Mouse (Mus musculus): ENCODE measurements around the gene Gm10318. TPM values are rescaled to one million over a fixed set of nuclear protein-coding genes. Genes with fewer than 3 reads are reported as not detected.

The Gm10318 gene
- polyA plus RNA-seq (2012; rRNA removed) = not detected in 2 replicates

DNA sequence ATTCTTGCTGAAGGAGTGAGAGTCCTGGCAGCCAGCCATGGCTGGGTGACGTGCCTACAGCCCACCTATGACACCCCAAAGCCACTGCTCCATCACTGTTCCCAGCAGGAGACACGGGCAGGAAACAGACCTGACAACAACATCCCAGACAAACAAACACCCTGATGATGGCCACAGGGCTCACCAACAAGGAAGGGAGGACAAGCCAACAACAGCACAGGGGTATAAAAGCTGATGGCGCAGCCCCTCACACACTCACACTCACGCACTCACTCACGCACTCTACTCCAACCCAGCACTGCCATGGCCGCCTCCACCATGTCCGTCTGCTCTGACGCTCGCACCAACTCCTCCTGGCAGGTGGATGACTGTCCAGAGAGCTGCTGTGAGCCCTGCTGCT is at the start of gene Gm10318:
Gene Gm10318, plus strand, starts transcription at position 301 of the 400 bp plus-strand sequence.
- Histone ChIP-seq H3K27me3 (ENCODE audit: control insufficient read depth, insufficient read depth, low read length) (no peaks in the 10 kb centered on the region), H3K4me1 (ENCODE audit: control insufficient read depth, insufficient read depth, low read length) (no peaks in the 10 kb centered on the region), H3K4me3 (ENCODE audit: control insufficient read depth, low read depth, low read length) (no peak within 1 kb of the TSS), H3K27ac (ENCODE audit: control insufficient read depth, insufficient read depth, low read depth, low read length) (no peak within 1 kb of the TSS), H3K36me3 (ENCODE audit: control insufficient read depth, insufficient read depth, low read length) (no peaks in the 10 kb centered on the region)
- TF ChIP-seq POLR2A (IDR thresholded peaks at IDR 0.05; ENCODE audit: control insufficient read depth, low read depth, low read length) = no peak
- no peak for TF ChIP-seq CTCF (IDR thresholded peaks at IDR 0.05; ENCODE audit: control insufficient read depth, insufficient read depth, insufficient replicate concordance, low read depth, low read length)

DNA sequence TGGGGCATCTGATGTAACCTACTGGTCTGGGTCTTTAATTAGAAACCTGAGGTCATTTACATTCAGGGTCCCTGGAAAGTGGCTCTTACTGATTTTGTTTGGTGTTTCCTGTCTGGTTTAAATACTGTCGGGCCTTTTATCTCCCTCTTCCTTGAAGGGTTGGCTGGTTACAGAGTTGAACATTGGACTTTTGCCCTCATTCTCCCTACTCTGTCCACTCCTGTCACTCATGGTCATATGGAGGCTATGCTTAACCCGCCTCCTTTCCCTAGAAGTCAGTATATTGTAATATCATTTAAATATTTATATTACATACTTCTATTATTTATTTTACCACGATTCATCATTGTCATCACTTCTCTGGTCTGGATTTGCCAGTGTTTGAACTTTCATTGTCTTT is 48.6 kb upstream of the Gm10318 start:
- TF ChIP-seq CTCF (IDR thresholded peaks at IDR 0.05; ENCODE audit: control insufficient read depth, insufficient read depth, insufficient replicate concordance, low read depth, low read length) (no peak), POLR2A (IDR thresholded peaks at IDR 0.05; ENCODE audit: control insufficient read depth, low read depth, low read length) (no peak)
- H3K4me1 ChIP-seq (ENCODE audit: control insufficient read depth, insufficient read depth, low read length) = no peaks in the 10 kb centered on the region
- no peak overlapping the region for H3K4me3 ChIP-seq (ENCODE audit: control insufficient read depth, low read depth, low read length)
- H3K27ac ChIP-seq (ENCODE audit: control insufficient read depth, insufficient read depth, low read depth, low read length) = no peak overlapping the region
- H3K27me3 ChIP-seq (ENCODE audit: control insufficient read depth, insufficient read depth, low read length) = no peaks in the 10 kb centered on the region
- H3K36me3 ChIP-seq (ENCODE audit: control insufficient read depth, insufficient read depth, low read length) = no peaks in the 10 kb centered on the region

DNA sequence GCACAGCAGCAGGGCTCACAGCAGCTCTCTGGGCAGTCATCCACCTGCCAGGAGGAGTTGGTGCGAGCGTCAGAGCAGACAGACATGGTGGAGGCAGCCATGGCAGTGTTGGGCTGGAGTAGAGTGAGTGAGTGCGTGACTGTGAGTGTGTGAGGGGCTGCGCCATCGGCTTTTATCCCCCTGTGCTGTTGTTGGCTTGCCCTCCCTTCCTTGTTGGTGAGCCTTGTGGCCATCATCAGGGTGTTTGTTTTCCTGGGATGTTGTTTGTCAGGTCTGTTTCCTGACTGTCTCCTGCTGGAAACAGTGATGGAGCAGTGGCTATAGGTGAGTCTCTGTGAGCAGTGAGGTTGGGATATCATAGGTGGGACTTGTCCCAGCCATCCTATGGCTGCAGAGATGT is 40.9 kb upstream of the Gm10318 start, which contains the start of gene Gm9507:
Gene Gm9507, minus strand, starts transcription at position 101 of the 400 bp plus-strand sequence.
- Histone ChIP-seq H3K36me3 (ENCODE audit: control insufficient read depth, insufficient read depth, low read length) (no peaks in the 10 kb centered on the region), H3K4me3 (ENCODE audit: control insufficient read depth, low read depth, low read length) (no peak within 1 kb of the TSS), H3K27ac (ENCODE audit: control insufficient read depth, insufficient read depth, low read depth, low read length) (no peak within 1 kb of the TSS), H3K27me3 (ENCODE audit: control insufficient read depth, insufficient read depth, low read length) (no peaks in the 10 kb centered on the region), H3K4me1 (ENCODE audit: control insufficient read depth, insufficient read depth, low read length) (no peaks in the 10 kb centered on the region)
- no peak for TF ChIP-seq POLR2A (IDR thresholded peaks at IDR 0.05; ENCODE audit: control insufficient read depth, low read depth, low read length)
- TF ChIP-seq CTCF (IDR thresholded peaks at IDR 0.05; ENCODE audit: control insufficient read depth, insufficient read depth, insufficient replicate concordance, low read depth, low read length) = no peak

DNA sequence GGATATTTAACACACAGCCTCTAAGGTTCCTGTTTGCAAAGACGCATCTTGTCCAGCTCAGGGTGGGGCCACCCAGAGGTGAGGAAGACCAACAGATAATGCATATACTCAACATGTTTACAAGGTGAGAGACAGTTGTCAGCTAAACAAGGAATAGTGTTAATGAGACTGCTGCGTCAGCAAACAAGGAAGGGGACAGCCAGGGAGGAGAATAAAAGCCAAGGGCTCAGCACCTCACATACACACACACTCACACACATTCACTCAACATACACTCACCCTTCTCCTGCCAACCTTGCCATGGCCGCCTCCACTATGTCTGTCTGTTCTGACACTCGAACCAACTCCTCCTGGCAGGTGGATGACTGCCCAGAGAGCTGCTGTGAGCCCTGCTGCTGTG is 38.3 kb upstream of the Gm10318 start, which contains the start of gene Gm2696:
Gene Gm2696, plus strand, starts transcription at position 301 of the 400 bp plus-strand sequence.
- H3K27me3 ChIP-seq (ENCODE audit: control insufficient read depth, insufficient read depth, low read length) = no peaks in the 10 kb centered on the region
- no peak within 1 kb of the TSS for H3K4me3 ChIP-seq (ENCODE audit: control insufficient read depth, low read depth, low read length)
- no peaks in the 10 kb centered on the region for H3K4me1 ChIP-seq (ENCODE audit: control insufficient read depth, insufficient read depth, low read length)
- H3K27ac ChIP-seq (ENCODE audit: control insufficient read depth, insufficient read depth, low read depth, low read length) = no peak within 1 kb of the TSS
- no peaks in the 10 kb centered on the region for H3K36me3 ChIP-seq (ENCODE audit: control insufficient read depth, insufficient read depth, low read length)
- TF ChIP-seq CTCF (IDR thresholded peaks at IDR 0.05; ENCODE audit: control insufficient read depth, insufficient read depth, insufficient replicate concordance, low read depth, low read length) (no peak), POLR2A (IDR thresholded peaks at IDR 0.05; ENCODE audit: control insufficient read depth, low read depth, low read length) (no peak)

DNA sequence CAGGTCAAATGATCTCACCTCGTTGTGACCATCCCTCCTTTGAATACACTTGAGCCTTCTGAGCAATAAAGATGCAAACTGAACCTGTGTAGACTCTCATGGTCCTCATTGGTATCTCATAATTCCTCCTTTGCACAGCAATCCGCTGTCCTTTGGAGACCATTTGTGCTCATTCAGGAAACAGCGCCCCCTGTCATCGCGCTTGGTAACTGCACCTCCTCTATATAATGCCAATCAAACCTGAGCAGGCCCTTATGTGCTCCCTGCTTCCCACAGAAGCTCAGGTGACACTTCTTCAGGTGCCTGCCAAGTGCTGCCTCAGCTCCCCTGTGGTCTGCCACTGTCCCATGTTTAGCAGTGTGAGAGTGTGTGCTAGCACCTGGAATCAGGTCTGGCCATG is 37.1 kb upstream of the Gm10318 start:
- Histone ChIP-seq H3K27ac (ENCODE audit: control insufficient read depth, insufficient read depth, low read depth, low read length) (no peak overlapping the region), H3K36me3 (ENCODE audit: control insufficient read depth, insufficient read depth, low read length) (no peaks in the 10 kb centered on the region), H3K27me3 (ENCODE audit: control insufficient read depth, insufficient read depth, low read length) (no peaks in the 10 kb centered on the region), H3K4me1 (ENCODE audit: control insufficient read depth, insufficient read depth, low read length) (no peaks in the 10 kb centered on the region), H3K4me3 (ENCODE audit: control insufficient read depth, low read depth, low read length) (no peak overlapping the region)
- TF ChIP-seq CTCF (IDR thresholded peaks at IDR 0.05; ENCODE audit: control insufficient read depth, insufficient read depth, insufficient replicate concordance, low read depth, low read length) (peak; percentile 78; the same call in 1 of the 2 replicates), POLR2A (IDR thresholded peaks at IDR 0.05; ENCODE audit: control insufficient read depth, low read depth, low read length) (no peak)

DNA sequence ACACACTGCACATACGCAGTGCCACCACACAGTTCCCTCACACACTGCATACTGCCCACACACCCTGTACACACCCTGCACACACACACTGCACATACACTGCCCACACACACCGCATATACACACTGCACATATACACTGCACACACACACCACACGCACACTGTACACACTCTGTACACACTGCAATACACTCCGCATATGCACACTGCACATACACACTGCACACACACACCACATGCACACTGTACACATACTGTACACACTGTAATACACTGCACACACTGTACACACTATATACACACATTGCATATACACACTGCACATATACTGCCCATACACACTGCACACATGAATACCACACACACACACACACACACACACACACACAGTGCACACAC is 34.1 kb upstream of the Gm10318 start:
- Histone ChIP-seq H3K27ac (ENCODE audit: control insufficient read depth, insufficient read depth, low read depth, low read length) (no peak overlapping the region), H3K4me1 (ENCODE audit: control insufficient read depth, insufficient read depth, low read length) (no peaks in the 10 kb centered on the region)

DNA sequence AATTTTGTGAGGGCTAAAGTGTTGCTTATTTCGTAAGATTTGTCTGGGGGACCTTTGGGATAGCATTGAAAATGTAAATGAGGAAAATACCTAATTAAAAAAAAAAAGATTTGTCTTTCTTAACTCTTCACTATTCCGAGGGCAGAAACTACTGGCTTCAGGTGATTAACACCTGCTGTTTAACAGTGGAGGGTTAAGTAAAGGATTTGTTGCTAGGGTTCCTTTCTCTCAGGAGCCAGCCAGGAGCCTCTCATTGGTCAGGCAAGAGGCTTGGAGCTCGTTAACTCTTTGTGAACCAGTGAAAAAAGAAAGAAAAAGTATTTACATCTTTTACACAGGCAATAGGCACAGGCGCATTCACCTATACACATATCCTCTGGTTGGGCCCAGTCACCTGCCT is 33.5 kb upstream of the Gm10318 start:
- Histone ChIP-seq H3K27ac (ENCODE audit: control insufficient read depth, insufficient read depth, low read depth, low read length) (no peak overlapping the region), H3K4me3 (ENCODE audit: control insufficient read depth, low read depth, low read length) (no peak overlapping the region), H3K36me3 (ENCODE audit: control insufficient read depth, insufficient read depth, low read length) (no peaks in the 10 kb centered on the region), H3K4me1 (ENCODE audit: control insufficient read depth, insufficient read depth, low read length) (no peaks in the 10 kb centered on the region), H3K27me3 (ENCODE audit: control insufficient read depth, insufficient read depth, low read length) (no peaks in the 10 kb centered on the region)
- TF ChIP-seq POLR2A (IDR thresholded peaks at IDR 0.05; ENCODE audit: control insufficient read depth, low read depth, low read length) (no peak), CTCF (IDR thresholded peaks at IDR 0.05; ENCODE audit: control insufficient read depth, insufficient read depth, insufficient replicate concordance, low read depth, low read length) (no peak)

More for the DNA sequence above, 34.1 kb upstream of the Gm10318 start:
- Histone ChIP-seq H3K36me3 (ENCODE audit: control insufficient read depth, insufficient read depth, low read length) (no peaks in the 10 kb centered on the region), H3K4me3 (ENCODE audit: control insufficient read depth, low read depth, low read length) (no peak overlapping the region), H3K27me3 (ENCODE audit: control insufficient read depth, insufficient read depth, low read length) (no peaks in the 10 kb centered on the region)
- TF ChIP-seq POLR2A (IDR thresholded peaks at IDR 0.05; ENCODE audit: control insufficient read depth, low read depth, low read length) = no peak
- no peak for TF ChIP-seq CTCF (IDR thresholded peaks at IDR 0.05; ENCODE audit: control insufficient read depth, insufficient read depth, insufficient replicate concordance, low read depth, low read length)

DNA sequence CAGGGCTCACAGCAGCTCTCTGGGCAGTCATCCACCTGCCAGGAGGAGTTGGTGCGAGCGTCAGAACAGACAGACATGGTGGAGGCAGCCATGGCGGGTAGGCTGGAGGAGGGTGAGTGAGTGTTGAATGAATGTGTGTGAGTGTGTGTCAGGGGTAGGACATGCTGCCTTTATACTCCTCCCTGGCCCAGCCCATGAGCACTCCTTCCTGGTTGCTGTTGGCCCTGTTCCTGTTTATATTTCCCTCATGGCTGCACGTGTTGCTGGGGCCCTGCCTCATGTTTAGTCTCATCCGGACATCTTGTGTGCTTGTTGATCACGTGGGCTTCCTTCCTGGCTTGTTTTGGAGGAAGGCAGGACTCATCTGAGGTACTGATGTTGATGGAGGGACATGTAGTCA is 25.7 kb upstream of the Gm10318 start, which contains the start of gene Krtap10-4:
Gene Krtap10-4, minus strand, starts transcription at position 145 of the 400 bp plus-strand sequence.
- Histone ChIP-seq H3K36me3 (ENCODE audit: control insufficient read depth, insufficient read depth, low read length) (no peaks in the 10 kb centered on the region), H3K27ac (ENCODE audit: control insufficient read depth, insufficient read depth, low read depth, low read length) (no peak within 1 kb of the TSS), H3K4me3 (ENCODE audit: control insufficient read depth, low read depth, low read length) (no peak within 1 kb of the TSS), H3K27me3 (ENCODE audit: control insufficient read depth, insufficient read depth, low read length) (no peaks in the 10 kb centered on the region), H3K4me1 (ENCODE audit: control insufficient read depth, insufficient read depth, low read length) (no peaks in the 10 kb centered on the region)
- TF ChIP-seq CTCF (IDR thresholded peaks at IDR 0.05; ENCODE audit: control insufficient read depth, insufficient read depth, insufficient replicate concordance, low read depth, low read length) = no peak
- TF ChIP-seq POLR2A (IDR thresholded peaks at IDR 0.05; ENCODE audit: control insufficient read depth, low read depth, low read length) = no peak
